Mouse (Mus musculus) liver, embryonic 13.5 days (tissue): ENCODE results near the gene Gabrb1. TPM values are rescaled to one million over a fixed set of nuclear protein-coding genes. Genes with fewer than 3 reads are reported as not detected.
"Not testable (repeated sequence)": the region's sequence is repeated elsewhere in the genome, so short reads cannot be mapped to it uniquely, and the experiment has no call there.

ENCODE experiments used
- ATAC-seq: fragments of 200-750 bp; cut with Nextera tagmentation; 2 replicates; pipeline ENCODE4 v1.8.0; 2017; ENCODE audit warnings: low read depth, mild to moderate bottlenecking, moderate number of reproducible peaks, moderate library complexity
- DNase-seq: peaks from one replicate; pipeline ENCODE4 v3.0.0; 2022
- H3K27ac ChIP-seq: fragments of 300-500 bp; sonication (generic); 2 replicates; pipeline ENCODE4 v1.5.1; 2015; ENCODE audit warnings: moderate library complexity, mild to moderate bottlenecking, inconsistent platforms
- H3K27me3 ChIP-seq: fragments of 300-500 bp; sonication (generic); 2 replicates; pipeline ENCODE4 v1.6.1; 2015; ENCODE audit warnings: mild to moderate bottlenecking, inconsistent platforms
- H3K36me3 ChIP-seq: fragments of 300-500 bp; sonication (generic); 2 replicates; pipeline ENCODE4 v1.6.1; 2015; ENCODE audit warnings: mild to moderate bottlenecking, inconsistent platforms
- H3K4me1 ChIP-seq: fragments of 300-500 bp; sonication (generic); replicated peaks from 2 replicates; pipeline ENCODE4 v1.6.1; 2015; ENCODE audit warnings: inconsistent platforms
- H3K4me2 ChIP-seq: fragments of 300-500 bp; sonication (generic); 2 replicates; pipeline ENCODE4 v1.6.1; 2015; ENCODE audit warnings: inconsistent platforms, mild to moderate bottlenecking, moderate library complexity
- H3K4me3 ChIP-seq: fragments of 300-500 bp; sonication (generic); replicated peaks from 2 replicates; pipeline ENCODE4 v1.5.1; 2015; ENCODE audit warnings: mild to moderate bottlenecking, inconsistent platforms
- H3K9ac ChIP-seq: fragments of 300-500 bp; sonication (generic); 2 replicates; pipeline ENCODE4 v1.6.1; 2015; ENCODE audit warnings: mild to moderate bottlenecking, inconsistent platforms
- H3K9me3 ChIP-seq: fragments of 300-500 bp; sonication (generic); replicated peaks from 2 replicates; pipeline ENCODE4 v1.6.1; 2016; ENCODE audit warnings: inconsistent platforms
- WGBS: fragments of 180-500 bp; shearing (Covaris S2); methylation state at CpG from one replicate; pipeline ENCODE4 v1.1.7; 2015; ENCODE audit not compliant: insufficient replicate concordance; 5-methylcytosine and 5-hydroxymethylcytosine counted together
- polyA plus RNA-seq: library from polyadenylated mRNA; unstranded; fragments of >200 nt; fragmentation: Nextera tagmentation; extraction: Ambion mirVana; gene quantifications from 2 replicates; pipeline ENCODE4 v1.2.1, GENCODE M21; 2015

Gabrb1 gene
- polyA plus RNA-seq, 1 experiment from 2014 or later: 0.05 TPM

- Histone ChIP-seq H3K4me1 (no peaks in the 10 kb centered on the region), H3K27me3 (no peaks in the 10 kb centered on the region), H3K4me2 (no peak overlapping the region), H3K9me3 (no peaks in the 10 kb centered on the region), H3K36me3 (no peaks in the 10 kb centered on the region), H3K27ac (no peak overlapping the region), H3K9ac (no peak overlapping the region), H3K4me3 (no peak overlapping the region)
- WGBS: 45% methylated on average over 2 of the region's 2 CpGs
- ATAC-seq: no peak
- no peak for DNase-seq
Observed at GRCm38 (mm10) chr5:72046261-72046660, 388.3 kb downstream of the Gabrb1 start.

GRCm38 (mm10) chr5:72064079-72064478 is 406.2 kb downstream of the Gabrb1 start:
- ATAC-seq (no peak), DNase-seq (no peak)
- WGBS: 37% methylated on average over 1 of the region's 1 CpGs
- H3K9ac ChIP-seq: no peak overlapping the region
- no peak overlapping the region for H3K4me2 ChIP-seq
- no peaks in the 10 kb centered on the region for H3K9me3 ChIP-seq
- H3K4me1 ChIP-seq: no peaks in the 10 kb centered on the region
- no peak overlapping the region for H3K4me3 ChIP-seq
- no peaks in the 10 kb centered on the region for H3K36me3 ChIP-seq
- no peak overlapping the region for H3K27ac ChIP-seq
- H3K27me3 ChIP-seq: no peaks in the 10 kb centered on the region

DNA sequence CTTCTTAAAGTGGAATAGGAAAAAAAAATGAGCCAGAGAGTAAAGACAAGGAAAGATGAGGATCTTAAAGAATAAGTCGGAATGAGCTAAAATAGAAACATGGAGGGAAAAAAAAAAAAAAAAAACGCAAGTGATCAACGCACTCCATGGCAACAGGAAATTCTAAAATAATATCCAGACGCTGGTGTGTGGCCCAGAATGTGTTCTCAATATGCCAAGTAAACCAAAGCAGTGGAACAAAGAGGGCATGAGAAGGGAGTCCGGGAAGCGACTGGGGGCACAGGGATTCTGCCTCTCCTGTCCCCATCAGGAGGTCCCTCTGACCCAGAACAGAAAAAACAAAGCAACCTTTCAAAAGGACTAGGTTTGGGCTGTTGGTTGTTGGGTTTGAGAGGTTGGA is 410.9 kb downstream of the Gabrb1 start:
- Histone ChIP-seq H3K36me3 (no peaks in the 10 kb centered on the region), H3K4me3 (no peak overlapping the region), H3K4me2 (no peak overlapping the region), H3K4me1 (no peaks in the 10 kb centered on the region), H3K9me3 (no peaks in the 10 kb centered on the region), H3K27ac (no peak overlapping the region), H3K9ac (no peak overlapping the region), H3K27me3 (no peaks in the 10 kb centered on the region)
- DNase-seq: no peak
- ATAC-seq: no peak
- WGBS: 73% methylated on average over 6 of the region's 6 CpGs

GRCm38 (mm10) chr5:72069398-72069797 is 411.5 kb downstream of the Gabrb1 start:
- 72% methylated on average over 7 of the region's 7 CpGs for WGBS
- not testable (repeated sequence) for H3K4me2 ChIP-seq, H3K9me3 ChIP-seq, ATAC-seq, H3K4me1 ChIP-seq, H3K36me3 ChIP-seq, H3K27ac ChIP-seq, DNase-seq, H3K27me3 ChIP-seq, H3K9ac ChIP-seq, H3K4me3 ChIP-seq

- no peaks in the 10 kb centered on the region for H3K36me3 ChIP-seq
- H3K27ac ChIP-seq: no peak overlapping the region
- H3K4me1 ChIP-seq: no peaks in the 10 kb centered on the region
- no peak for ATAC-seq
- no peak overlapping the region for H3K4me3 ChIP-seq
- 72% methylated on average over 6 of the region's 6 CpGs for WGBS
- no peak overlapping the region for H3K4me2 ChIP-seq
- DNase-seq: no peak
- H3K9me3 ChIP-seq: peaks cover 6% of the 10 kb centered on the region; the same call in 1 of the 2 replicates
- H3K27me3 ChIP-seq: no peaks in the 10 kb centered on the region
- no peak overlapping the region for H3K9ac ChIP-seq
Observed at GRCm38 (mm10) chr5:72076781-72077180, 418.9 kb downstream of the Gabrb1 start.

GRCm38 (mm10) chr5:72086518-72086917 is 428.6 kb downstream of the Gabrb1 start:
- H3K4me1 ChIP-seq: no peaks in the 10 kb centered on the region
- DNase-seq: no peak
- no peaks in the 10 kb centered on the region for H3K36me3 ChIP-seq
- no peak overlapping the region for H3K9ac ChIP-seq
- H3K27me3 ChIP-seq: no peaks in the 10 kb centered on the region
- no peak overlapping the region for H3K27ac ChIP-seq
- no peaks in the 10 kb centered on the region for H3K9me3 ChIP-seq
- no peak overlapping the region for H3K4me3 ChIP-seq
- WGBS: 52% methylated on average over 1 of the region's 1 CpGs
- H3K4me2 ChIP-seq: no peak overlapping the region
- ATAC-seq: no peak

GRCm38 (mm10) chr5:72094582-72094981 is 436.7 kb downstream of the Gabrb1 start:
- H3K4me3 ChIP-seq: no peak overlapping the region
- H3K27ac ChIP-seq: no peak overlapping the region
- H3K9me3 ChIP-seq: no peaks in the 10 kb centered on the region
- no peak overlapping the region for H3K9ac ChIP-seq
- H3K27me3 ChIP-seq: no peaks in the 10 kb centered on the region
- ATAC-seq: no peak
- no peak for DNase-seq
- H3K36me3 ChIP-seq: no peaks in the 10 kb centered on the region
- WGBS: 49% methylated on average over 7 of the region's 7 CpGs
- no peak overlapping the region for H3K4me2 ChIP-seq
- no peaks in the 10 kb centered on the region for H3K4me1 ChIP-seq

DNA sequence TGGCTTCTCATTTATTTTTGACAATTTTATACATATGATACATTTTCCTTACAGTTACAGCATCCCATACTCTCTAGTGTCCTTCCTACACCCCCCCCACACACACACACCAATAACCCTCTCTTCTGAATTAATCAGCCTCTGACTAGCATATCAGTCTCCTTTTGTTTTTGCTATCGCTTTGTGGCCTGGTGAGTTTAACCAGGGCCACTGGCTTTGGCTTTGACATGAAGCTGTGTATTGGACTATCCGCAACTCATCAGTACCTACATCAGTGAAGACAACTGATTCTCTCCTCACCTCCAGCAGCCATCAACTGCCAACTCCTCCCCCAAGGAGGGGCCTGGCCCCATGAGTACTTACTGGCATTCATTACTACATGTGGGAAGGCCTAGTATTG is 437.1 kb downstream of the Gabrb1 start:
- Histone ChIP-seq H3K27me3 (no peaks in the 10 kb centered on the region), H3K36me3 (no peaks in the 10 kb centered on the region), H3K9me3 (no peaks in the 10 kb centered on the region), H3K4me1 (no peaks in the 10 kb centered on the region), H3K4me3 (no peak overlapping the region), H3K9ac (no peak overlapping the region), H3K27ac (no peak overlapping the region), H3K4me2 (no peak overlapping the region)
- ATAC-seq (no peak), DNase-seq (no peak)
- 67% methylated on average over 2 of the region's 2 CpGs for WGBS

DNA sequence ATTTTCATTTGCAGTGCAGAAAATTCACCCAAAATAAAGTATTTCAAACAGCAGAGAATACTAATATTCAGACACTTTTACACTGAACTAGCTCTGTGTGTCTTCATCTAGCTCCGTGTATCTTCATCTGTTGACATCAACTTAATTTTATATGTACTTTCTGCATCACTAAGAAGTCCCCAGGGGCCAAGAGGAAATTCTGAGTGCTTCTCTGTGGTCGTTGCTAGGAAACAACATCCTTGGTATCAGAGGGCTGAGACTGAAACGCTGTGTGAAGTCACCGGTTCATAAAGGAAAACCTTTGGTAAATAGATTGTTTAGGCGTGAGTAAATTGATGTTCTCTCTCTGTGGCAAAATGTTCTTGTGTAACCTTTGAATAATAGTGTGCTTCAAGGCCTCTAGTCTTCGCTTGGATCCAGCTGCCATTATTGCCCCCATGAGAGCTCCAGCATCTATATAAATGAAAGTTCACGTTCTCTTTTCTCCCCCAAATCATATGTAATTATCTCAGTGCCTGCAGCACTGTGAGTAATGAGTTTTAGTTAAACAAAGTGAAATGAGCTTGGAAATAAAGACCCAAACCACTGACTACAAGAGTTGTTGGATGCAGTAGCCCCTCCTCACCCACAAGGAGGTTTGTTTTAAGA is 446.5 kb downstream of the Gabrb1 start:
- Histone ChIP-seq H3K4me2 (no peak overlapping the region), H3K27ac (no peak overlapping the region), H3K27me3 (no peaks in the 10 kb centered on the region), H3K9me3 (no peaks in the 10 kb centered on the region), H3K36me3 (no peaks in the 10 kb centered on the region), H3K4me1 (no peaks in the 10 kb centered on the region), H3K4me3 (no peak overlapping the region), H3K9ac (no peak overlapping the region)
- WGBS: 53% methylated on average over 7 of the region's 7 CpGs
- DNase-seq (no peak), ATAC-seq (no peak)

DNA sequence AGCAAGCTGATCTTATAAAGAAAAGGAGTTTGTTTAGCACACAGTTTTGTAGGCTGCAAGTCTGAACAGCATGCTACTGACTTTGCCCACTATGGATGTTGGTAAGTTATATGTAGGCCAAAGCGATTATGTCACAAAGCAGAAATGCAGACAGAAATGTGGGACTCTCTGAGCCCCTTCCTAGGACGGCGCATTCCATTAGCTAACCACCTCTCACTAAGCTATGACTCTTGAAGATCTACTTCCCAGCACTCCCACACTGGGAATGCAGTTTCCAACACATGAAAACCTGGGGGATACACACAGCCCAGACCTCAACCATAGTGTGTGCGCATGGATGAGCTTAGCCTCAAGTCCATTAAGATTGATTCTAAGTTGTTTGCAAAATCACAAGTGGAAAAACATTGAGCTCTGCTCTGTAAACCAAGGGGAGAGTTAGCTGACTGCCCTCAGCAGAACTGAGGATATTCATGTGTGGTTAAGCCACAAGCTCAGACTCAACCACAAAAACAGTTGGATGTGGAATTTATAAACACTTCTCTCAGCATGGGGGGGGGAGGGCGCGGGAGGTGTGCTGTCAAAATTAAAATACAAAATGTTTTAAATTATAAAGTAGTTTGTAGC is 464.6 kb downstream of the Gabrb1 start:
- H3K4me1 ChIP-seq: no peaks in the 10 kb centered on the region
- H3K4me3 ChIP-seq: no peak overlapping the region
- ATAC-seq (no peak), DNase-seq (no peak)
- H3K27ac ChIP-seq: no peak overlapping the region
- H3K9ac ChIP-seq: no peak overlapping the region
- H3K4me2 ChIP-seq: no peak overlapping the region
- WGBS: 61% methylated on average over 6 of the region's 6 CpGs
- H3K9me3 ChIP-seq: no peaks in the 10 kb centered on the region
- no peaks in the 10 kb centered on the region for H3K36me3 ChIP-seq
- no peaks in the 10 kb centered on the region for H3K27me3 ChIP-seq

DNA sequence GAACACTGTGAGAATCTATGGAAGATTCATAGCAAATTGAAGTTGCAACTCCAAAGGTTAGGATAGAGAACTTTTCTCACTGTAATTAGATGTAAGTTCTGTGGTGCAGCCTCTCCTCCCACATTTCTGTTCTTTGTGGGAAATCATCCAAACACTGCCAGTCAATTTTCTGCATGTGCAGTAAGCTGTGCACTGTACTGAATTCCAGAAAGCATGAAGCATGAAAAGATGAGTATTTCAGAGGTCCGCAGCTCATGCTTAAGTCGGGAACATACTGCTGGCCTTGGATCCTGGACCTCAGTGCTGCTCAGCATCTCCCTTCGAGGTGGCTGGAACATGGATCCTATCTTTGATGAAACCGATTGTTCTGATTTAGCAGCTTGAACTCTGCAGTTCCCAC is 468.8 kb downstream of the Gabrb1 start:
- Histone ChIP-seq H3K4me1 (no peaks in the 10 kb centered on the region), H3K27me3 (no peaks in the 10 kb centered on the region), H3K4me2 (no peak overlapping the region), H3K4me3 (no peak overlapping the region), H3K9me3 (no peaks in the 10 kb centered on the region), H3K27ac (no peak overlapping the region), H3K36me3 (no peaks in the 10 kb centered on the region), H3K9ac (no peak overlapping the region)
- DNase-seq (no peak), ATAC-seq (no peak)
- WGBS: 61% methylated on average over 4 of the region's 4 CpGs

- DNase-seq (no peak), ATAC-seq (no peak)
- H3K9me3 ChIP-seq: no peaks in the 10 kb centered on the region
- no peak overlapping the region for H3K4me2 ChIP-seq
- no peaks in the 10 kb centered on the region for H3K27me3 ChIP-seq
- no peak overlapping the region for H3K9ac ChIP-seq
- H3K27ac ChIP-seq: no peak overlapping the region
- 38% methylated on average over 2 of the region's 2 CpGs for WGBS
- no peaks in the 10 kb centered on the region for H3K4me1 ChIP-seq
- H3K4me3 ChIP-seq: no peak overlapping the region
- no peaks in the 10 kb centered on the region for H3K36me3 ChIP-seq
Observed at GRCm38 (mm10) chr5:72133906-72134305, 476.0 kb downstream of the Gabrb1 start.
